Mouse (Mus musculus) urinary bladder, postnatal 25 days (tissue): Measurements from ENCODE around the gene Slc9b1.

Experiments used
- DNase-seq: peaks from one replicate; pipeline ENCODE4 v3.0.0; 2022; ENCODE audit warnings: low spot score

Gene Slc9b1

DNA sequence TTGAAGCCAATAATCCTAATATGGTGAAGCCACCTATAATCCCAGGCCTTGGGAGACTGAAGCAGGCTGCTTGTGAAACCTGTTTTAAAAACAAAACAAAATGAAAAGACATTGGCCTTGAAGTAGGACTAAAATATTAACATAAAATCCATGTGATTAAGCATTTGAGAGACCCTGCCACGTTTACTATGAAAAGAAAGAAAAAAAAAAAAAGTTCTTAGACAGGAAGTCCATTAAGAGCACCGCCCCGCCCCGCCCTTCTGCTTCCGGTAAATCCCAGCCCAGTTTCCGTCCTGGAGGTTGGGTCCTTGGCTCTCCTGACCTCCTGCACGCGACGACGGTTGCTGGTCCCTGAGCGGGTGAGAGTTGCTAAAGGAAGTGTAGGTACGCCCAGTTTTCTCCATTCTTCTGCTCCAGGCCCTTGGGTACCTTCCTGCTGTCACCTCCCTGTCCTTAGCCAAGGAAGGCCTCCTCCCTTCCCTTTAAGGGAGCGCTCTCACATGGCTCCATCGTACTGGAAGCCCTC, at the start of gene Slc9b1:
Slc9b1 (plus strand) TSS at position 291 of the 526 bp plus-strand sequence.
- DNase-seq, result no peak

DNA sequence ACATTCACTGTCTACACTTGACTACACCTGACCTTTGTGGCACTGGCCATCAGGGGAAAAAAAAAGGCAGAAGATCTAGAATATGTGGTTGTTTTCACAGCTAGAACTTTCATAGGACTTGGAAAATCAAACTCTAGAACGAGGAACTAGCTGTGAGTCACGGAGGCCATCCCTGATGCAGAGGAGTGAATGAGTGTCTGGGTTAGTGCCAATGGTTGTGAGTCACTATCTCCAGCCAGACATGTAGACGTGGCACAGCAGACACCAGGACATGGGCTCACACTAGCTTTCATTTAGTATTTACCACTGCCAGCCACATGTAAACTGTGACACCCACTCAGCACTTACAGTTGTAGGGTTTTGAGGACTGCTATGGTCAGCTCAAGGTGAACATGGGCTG, 49.3 kb upstream of the Slc9b1 start:
- DNase-seq, result peak; percentile 36

DNA sequence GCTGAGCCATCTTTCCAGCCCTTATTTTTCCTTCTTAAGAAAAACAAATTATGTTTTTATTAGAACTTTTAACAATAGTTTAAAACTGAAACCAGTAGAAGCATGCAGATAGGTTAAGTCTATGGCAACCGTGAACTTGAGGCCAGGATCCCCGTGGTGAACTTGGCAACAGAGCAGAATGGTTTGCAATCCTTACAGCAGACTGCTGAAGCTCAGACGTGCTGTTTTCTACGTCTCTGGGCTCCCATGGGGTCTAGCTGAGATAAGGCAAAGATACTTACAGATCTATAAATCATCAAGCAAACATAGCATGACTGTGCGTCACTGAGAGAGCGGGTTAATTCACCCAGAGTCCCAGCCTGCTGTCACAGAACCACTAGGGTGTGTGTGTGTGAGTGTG, 47.7 kb upstream of the Slc9b1 start:
- DNase-seq, result no peak

DNA sequence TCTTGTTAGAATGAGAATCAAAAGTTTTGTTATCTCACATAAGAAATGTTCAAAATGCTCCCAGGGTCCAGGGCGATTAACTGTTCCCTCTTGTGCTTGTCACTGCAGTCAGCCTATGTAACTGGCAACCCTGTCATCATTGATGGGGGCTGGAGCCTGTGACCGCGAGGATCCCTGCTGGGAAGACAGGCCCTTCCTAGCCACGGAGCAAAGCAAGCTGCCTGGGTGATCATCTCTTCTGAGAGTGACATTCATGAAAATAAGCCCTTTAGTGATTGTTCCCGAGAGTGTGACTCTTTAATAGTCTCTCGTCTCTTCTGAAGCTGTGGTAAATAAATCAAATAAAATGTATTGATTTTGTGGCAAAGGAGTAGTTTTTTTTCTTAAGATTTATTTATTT, 43.8 kb upstream of the Slc9b1 start:
- no peak for DNase-seq

DNA sequence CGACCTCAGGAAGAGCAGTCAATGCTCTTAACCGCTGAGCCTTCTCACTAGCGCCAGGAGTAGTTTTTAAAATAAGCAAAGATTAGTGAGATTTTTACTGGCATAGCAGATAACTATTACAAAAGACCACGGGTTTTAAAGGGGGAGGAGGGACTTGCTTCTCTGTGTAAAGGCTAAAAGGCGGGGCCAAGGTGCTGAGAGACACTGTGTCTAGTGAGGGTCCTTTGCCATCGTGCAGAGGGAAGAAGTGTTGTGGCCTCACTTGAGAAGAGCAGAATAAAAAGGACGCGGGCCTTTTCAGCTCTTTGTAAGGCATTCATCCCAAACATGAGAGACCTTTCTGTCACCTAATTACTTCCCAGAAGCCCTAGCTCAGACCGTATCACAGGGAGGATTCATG, 43.3 kb upstream of the Slc9b1 start:
- DNase-seq, result no peak

DNA sequence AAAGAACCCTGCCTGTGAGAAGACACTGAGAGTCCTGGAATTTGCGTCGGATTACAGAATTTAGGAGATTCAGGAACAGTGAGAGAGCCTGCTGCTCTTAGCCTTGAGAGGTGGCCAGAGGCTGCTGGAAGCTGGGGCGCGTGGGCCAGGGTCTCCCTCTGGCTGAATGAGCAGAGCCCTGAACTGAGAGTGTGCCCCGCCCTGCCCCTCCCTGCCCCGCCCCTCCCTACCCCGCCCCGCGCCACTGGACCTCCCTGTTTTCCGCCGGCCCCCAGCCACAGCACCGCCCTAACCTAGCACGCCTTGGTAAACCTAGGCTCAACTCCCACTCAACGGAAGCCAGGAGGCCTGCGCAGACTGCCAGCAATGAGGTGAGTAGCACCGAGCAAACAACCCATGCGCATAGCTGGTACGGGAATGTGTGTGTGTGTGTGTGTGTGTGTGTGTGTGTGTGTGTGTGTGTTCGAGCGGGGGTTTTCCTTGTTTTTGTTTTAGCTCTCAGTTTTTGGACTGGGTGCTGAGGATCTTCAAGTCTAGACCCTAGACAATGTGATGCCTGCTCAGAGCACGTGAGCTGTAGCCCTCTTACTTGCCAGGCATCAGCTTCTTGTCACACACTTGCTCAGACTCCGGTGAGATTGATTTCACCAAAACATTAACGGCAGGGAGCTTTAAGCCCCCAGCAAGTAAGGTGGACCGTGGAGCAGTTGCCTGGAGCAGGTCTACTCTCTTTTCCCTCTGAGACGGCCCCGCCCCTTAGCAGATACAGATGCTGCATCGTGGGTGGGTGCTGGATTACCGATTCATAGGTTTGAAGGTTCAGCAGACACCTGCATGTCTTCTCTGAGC, 40.2 kb upstream of the Slc9b1 start, which contains the start of gene Slc9b2:
Slc9b2 (plus strand) TSS at position 290 of the 849 bp plus-strand sequence.
- DNase-seq, result peak; percentile 19

DNA sequence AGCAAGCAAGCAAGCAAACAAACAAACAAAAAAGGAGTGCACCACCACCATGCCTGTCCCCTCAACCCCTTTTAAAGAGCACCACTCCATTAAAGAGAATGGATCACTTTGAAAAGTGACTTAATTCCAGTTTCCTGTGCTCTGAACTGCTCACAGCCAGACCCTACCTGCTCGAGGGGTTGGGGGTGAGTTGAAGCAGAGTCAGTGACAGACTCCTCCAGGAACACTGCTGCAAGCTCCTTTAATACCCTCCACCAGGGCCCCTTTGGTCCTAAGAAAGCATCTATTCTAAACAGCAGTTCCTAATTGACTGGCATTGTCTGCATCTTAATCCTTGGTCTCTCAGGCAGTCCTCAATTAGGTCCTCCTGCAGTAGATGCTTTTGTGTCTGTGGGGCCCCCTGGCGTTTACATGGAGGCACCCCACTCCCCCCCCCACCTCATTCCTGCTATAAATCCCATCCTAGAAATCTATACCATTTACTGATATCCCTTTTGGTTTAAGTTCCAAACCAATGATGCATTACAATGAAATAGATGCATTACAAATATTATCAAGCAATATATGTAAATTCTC, 34.8 kb upstream of the Slc9b1 start:
- no peak for DNase-seq

DNA sequence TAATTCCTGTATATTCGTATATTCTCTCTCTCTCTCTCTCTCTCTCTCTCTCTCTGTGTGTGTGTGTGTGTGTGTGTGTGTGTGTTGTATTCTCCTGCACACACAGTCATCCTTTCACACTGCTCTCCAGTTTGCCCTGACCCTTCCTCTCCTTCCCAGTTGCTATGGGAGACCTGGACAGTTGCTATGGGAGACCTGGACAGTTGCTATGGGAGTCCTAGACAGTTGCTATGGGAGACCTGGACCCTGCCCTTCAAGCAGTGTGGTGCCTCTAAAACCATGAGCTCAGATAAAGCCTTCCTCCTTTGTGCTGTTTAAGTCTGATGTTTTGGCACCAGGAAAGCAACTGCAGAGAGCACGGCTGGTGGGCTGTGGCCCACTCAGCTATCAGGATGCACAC, 34.1 kb upstream of the Slc9b1 start:
- DNase-seq, result no peak

DNA sequence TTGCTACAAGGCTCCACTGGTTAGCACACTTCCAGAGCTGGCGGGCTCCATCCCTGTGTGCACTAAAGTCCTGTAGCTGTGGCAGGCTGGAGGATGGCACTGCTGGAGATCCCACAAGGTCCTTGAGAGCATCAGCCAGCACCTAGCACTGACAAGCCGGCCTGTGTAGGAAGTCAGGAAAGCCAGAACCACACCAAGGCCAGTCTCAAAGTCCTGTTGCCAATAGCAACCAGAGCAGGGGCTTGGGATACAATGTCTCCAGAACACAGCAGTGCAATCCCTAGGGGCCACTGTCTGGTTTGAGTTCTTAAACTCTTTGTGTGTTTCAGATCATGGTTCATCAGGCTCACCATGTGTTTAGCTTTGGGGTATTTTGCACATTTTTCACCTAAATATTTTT, 33.0 kb upstream of the Slc9b1 start:
- no peak for DNase-seq

DNA sequence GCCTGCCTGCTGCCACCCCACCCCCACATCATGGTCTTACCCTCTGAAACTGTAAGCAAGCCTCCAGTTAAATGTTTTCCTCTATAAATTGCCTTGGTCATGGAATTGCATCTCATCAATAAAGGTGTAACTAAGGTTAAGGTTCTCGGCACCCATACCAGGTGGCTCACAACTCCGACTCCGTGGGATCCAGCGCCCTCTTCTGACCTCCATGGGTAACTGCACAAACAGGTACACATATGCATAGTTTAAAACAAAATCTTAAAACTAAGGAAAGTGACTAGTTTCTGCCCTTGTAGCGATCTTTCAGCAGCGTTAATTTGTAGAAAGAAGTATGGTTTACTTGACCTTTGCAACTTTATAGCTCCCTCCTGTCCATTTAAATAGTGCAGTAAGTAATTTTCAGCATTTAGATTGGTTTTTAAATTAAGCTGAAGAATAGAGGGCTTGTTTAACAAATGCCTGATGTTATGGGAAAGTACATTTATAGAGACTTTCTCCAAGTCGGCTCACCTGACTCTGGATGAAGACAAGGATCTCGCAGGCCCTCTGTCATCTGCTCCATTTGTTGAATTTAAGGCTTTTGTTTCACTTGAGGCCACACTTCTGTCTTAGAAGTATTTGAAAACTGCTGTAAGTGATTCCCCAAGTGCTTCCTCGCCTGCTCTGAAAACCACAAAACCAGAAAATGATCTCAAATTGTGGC, 32.0 kb upstream of the Slc9b1 start:
- no peak for DNase-seq

DNA sequence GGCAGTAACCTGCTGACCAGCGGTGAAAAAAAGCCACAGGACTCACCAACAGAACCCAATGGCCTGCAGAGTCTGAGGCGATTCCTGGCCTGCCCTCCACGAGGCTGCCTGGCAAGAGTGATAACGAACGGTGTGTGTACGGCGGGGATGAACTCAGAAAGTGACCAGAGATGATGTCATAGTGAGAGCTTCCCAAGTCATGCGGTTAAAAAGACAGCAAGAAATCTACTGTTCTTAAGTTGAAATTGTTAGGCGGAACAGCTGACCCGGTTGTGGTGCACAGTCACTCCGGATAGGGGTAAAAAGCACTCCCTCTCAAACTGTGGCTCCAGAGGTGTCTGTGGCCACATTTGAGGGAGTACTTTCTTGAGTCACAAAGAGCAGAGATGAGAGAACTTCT, 29.5 kb upstream of the Slc9b1 start:
- no peak for DNase-seq

DNA sequence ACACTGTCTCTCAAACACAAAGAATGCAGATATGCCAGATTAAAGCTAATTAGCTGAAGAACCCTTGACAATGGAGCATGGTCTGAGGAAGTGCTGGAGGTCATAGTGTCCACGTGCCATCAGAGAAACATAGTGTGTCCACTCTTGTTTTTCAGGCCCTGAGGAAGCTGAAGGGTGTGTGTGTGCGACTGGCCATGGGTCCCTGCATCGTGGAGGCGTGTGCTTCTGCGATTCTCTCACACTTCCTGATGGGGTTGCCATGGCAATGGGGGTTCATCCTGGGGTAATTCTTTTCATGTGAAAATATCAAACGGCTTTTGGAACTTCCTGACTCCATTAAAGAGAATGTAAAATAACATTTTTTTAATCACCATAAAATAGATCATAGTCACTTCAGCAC, 23.5 kb upstream of the Slc9b1 start:
- no peak for DNase-seq

DNA sequence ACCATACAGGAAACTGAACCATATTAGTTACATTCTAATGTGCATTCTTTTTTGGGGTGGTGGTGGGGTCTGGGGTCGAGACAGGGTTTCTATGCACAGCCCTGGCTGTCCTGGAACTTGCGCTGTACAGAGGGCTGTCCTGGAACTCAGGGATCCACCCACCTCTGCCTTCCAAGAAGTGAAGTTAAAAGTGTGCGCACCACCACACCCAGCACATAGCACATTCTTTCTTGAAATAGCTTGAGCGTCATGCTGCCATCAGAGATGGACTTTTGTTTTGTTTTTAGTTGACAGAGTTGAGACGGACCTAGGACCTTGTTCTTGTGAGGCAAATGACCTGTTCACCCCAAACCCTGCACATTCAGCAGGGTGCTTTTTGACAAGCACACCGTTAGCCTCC, 20.7 kb upstream of the Slc9b1 start:
- no peak for DNase-seq

DNA sequence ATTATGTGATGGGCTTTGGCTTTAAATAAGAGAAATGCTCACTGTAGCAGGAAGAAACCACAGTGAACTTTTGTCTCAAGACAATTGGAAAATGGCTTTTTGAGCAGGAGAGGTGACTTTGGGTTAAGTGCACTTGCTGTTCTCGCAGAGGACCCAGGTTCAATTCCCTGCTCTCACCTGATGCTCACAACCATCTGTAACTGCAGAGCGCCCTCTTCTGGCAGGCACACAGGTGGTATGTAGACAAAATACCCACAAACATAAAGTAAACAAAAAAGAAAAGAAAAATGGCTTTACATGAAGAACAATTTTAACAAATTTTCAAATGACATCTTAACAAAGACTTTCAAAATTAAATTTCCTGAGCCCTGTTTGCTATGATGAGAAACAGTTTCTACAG, 20.2 kb upstream of the Slc9b1 start:
- no peak for DNase-seq

DNA sequence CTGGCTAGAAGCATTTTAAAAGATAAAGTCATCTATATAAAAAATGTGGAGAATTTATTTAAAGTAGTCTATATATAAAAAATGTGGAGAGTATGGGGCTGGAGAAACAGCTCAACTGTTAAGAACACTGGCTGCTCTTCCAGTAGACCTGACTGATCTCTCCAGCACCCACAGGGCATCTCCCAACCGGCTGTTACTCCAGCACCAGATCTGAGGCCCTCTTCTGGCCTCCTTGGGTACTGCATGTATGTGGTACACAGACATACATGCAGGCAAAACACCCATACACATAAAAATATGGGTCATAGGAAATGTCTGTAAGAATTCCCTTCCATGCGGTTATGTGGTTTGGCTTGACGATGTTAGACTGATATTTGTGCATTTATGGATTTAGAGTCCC, 19.3 kb upstream of the Slc9b1 start:
- peak; percentile 12 for DNase-seq

DNA sequence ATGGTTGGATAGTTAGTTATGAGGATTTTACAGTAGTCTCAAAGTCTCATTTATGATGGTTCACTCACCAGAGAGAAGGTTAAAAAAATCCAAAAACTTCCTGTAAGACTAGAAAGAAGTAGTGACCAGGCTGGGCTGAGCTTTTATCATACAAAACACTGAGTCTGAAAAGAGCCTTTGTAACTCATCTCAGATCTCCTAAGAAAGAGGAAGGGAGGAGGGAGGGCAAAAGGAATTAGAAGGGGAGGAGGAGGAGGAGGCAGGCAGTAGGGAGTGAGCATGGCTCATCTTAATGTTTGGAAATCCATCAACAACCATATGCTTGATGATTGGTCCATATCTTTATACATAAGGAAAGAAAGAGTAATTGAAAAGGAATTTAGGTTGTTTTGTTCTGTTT, 15.1 kb upstream of the Slc9b1 start:
- DNase-seq, result no peak

DNA sequence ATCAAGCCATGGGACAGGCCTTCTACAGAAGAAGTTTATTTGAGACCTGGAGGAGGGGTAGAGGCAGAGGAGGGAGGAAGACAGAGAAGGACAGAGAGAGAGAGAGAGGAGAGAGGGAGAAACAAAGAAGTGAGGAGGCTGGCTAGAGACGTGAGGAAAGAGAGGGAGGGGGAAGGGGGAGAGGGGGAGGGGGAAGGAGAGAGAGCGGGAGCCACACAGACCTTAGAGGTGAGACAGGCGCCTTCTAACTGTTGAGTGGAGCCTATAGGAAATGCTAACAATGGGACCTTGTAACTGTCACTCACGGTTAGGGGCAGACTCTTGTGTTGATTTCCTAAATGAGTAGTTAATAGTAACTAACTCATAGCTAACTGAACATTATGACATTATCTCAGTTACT, 14.1 kb upstream of the Slc9b1 start:
- no peak for DNase-seq

DNA sequence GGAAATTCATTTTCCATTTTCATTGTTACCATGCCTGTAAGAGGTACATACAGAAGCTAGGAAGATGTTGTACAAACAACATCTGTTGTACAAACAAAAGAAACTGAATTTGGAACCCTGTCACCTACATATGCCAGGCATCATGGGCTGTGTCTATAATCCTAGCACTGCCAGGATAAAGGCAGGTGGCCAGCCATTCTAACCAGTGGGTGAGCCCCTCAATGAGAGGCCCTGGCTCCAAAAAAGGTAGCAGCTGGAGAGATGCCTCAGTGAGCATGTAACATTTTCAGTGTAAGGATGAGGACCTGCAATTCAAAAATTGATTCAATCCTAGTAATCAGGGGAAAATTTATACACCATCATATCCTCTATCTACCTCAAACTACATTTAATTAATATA, 1.2 kb downstream of the Slc9b1 start:
- no peak for DNase-seq

DNA sequence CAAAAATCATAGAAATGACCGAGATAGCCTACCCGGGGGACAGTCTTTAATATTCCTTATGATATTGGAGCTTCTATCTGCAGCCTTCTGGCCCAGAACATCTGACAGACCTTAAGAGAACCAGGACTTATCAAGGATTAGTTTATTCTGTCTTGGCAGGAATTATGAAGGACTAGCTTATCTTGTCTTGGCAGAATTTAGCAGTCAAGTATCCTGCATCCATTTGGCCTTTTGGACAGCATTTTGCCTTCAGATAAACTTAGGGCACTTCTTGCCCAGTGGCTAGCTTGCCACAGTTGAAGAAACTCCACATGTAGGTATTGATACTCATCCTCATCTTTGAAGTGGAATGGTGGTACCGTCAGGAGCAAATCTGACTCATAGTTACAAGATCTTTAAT, 4.0 kb downstream of the Slc9b1 start:
- DNase-seq, result no peak

DNA sequence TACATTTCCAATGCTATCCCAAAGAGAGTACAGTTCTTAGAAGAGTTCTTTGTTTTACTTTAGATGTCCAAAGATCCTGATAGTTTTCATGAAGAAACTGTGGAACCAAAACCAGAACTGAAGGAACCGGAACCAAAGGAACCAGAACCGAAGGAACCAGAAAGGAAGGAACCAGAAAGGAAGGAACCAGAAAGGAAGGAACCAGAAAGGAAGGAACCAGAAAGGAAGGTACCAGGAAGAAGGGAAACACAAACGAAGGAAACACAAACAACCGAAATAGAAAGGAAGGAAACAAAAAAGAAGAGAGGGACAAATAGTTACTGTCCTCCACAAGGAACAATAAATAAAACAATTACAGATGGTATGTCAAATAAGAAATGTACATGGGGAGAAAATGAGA, 9.6 kb downstream of the Slc9b1 start:
- no peak for DNase-seq

DNA sequence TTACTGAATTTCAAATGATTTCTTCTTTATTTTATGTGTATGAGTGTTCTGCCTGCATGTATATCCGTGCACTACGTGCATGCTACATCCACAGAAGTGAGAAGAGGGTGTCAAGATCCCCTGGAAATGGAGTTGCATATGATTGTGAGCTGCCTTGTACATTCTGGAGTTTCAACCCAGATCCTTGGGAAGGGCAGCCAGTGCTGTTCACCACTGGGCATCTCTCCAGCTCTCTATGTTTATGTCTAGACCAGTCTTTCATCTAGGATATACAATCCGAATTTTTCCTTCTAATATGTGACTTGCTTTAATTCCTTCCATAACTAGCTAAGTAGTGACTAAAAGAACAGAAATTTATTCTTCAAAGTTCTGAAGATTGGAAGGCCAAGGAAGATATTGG, 28.0 kb downstream of the Slc9b1 start:
- DNase-seq, result no peak

DNA sequence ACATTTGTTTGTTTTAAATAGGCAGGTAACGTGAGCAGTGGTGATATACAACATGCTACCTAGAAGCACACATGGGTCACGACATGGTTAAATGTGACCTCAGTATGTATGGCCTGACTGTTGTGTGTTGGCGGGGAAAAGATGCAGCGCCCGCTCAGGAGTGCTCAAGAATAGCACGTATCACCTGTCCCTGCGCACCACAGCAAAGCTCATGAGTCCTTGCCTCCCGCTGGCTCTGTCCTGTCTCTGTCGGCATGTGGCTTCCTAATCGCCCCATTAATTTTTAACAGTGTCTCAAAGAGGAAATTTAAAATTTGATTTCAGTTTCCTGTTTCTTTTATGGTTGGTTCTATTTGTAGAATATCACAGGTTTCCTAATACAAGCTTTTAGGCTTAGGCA, 29.6 kb downstream of the Slc9b1 start:
- no peak for DNase-seq

DNA sequence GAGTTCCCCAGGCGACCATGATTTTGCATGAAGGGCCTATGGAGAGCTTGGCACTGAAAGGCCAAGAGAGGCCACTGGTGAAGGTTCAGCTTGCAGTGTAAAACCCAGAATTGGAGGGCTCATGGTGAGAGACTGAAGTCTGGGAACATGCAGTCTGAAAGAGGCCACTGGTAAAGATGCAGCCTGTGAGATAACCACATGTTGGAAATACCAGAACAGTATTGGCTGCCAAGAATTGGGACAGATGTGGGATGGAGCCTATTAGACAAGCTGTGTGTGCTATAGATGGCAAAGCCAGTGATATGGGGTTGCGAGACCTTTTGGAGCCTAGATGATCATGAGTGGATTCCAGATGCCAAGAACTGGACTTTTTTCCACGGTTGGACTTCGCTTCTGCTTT, 32.0 kb downstream of the Slc9b1 start:
- no peak for DNase-seq
